ENCODE assay signal across 10 mouse cellular contexts in the genomic region with DNA sequence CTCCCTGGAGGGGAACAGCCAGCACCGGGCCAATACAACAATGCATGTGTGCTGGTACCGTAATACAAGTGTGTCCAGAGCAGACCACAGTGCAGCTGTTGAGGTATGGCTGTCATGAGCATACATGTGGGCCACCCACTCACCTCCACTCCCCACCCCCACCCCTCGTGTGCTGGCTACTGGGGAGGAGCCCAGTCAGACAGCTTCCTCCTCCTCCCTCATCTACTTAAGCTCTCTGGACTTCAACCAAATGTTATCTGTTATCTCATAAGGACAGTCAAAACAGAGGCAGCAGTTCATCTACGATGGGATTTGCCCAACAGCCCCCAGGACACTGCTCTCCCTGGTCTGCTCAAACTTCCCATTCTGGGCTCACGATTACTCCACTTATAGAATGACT. TPM values are rescaled to one million over a fixed set of nuclear protein-coding genes. Genes with fewer than 3 reads are reported as not detected.
DNase-seq lines count a peak whose midpoint lies in the region; ATAC-seq and TF ChIP-seq lines count a peak whose summit lies in the region.
"Had no signal": no experiment of that assay in that cellular context is flagged by ENCODE, and none has a peak within 500 bp of the region (broad histone marks: within the 10 kb centered on the region; RNA-seq: fewer than 3 reads in every experiment).

No protein-coding gene starts in this region.

- no peak for TF ChIP-seq CTCF in forebrain, postnatal 0 days (IDR thresholded peaks at IDR 0.05; ENCODE audit: low read depth)

- 90% methylated on average over 5 of the region's 5 CpGs for WGBS in hindbrain, embryonic 13.5 days
- 88% methylated on average over 5 of the region's 5 CpGs for WGBS in hindbrain, embryonic 14.5 days
- 89% methylated on average over 5 of the region's 5 CpGs for WGBS in forebrain, postnatal 0 days
- 27% methylated on average over 5 of the region's 5 CpGs for WGBS in liver, embryonic 15.5 days (ENCODE audit: insufficient replicate concordance)

- no peak overlapping the region for H3K9ac ChIP-seq in hindbrain, embryonic 13.5 days
- no peak overlapping the region for H3K9ac ChIP-seq in hindbrain, embryonic 14.5 days
- no peak overlapping the region for H3K9ac ChIP-seq in forebrain, postnatal 0 days
- H3K9ac ChIP-seq in liver, embryonic 15.5 days = no peak overlapping the region

- H3K4me1 ChIP-seq in hindbrain, embryonic 13.5 days (replicated peaks) = no peaks in the 10 kb centered on the region
- no peaks in the 10 kb centered on the region for H3K4me1 ChIP-seq in hindbrain, embryonic 14.5 days (replicated peaks; ENCODE audit: control insufficient read depth, insufficient read depth, low read length)
- H3K4me1 ChIP-seq in forebrain, postnatal 0 days (ENCODE audit: insufficient read depth) = no peaks in the 10 kb centered on the region
- H3K4me1 ChIP-seq in liver, embryonic 15.5 days (replicated peaks) = peaks cover 14% of the 10 kb centered on the region

- ATAC-seq in hindbrain, embryonic 13.5 days (ENCODE audit: low FRiP score) = peak; percentile 49
- ATAC-seq in hindbrain, embryonic 14.5 days (ENCODE audit: low FRiP score) = no peak
- ATAC-seq in forebrain, postnatal 0 days = 0 out of 2 replicates have a peak, but pooled peaks have one; percentile 8
- ATAC-seq in liver, embryonic 15.5 days (ENCODE audit: insufficient read depth) = peak; percentile 56

- H3K4me2 ChIP-seq in hindbrain, embryonic 13.5 days = no peak overlapping the region
- H3K4me2 ChIP-seq in hindbrain, embryonic 14.5 days (replicated peaks) = no peak overlapping the region
- H3K4me2 ChIP-seq in forebrain, postnatal 0 days (ENCODE audit: low read depth) = no peak overlapping the region
- H3K4me2 ChIP-seq in liver, embryonic 15.5 days = no peak overlapping the region

- H3K4me3 ChIP-seq in hindbrain, embryonic 13.5 days = no peak overlapping the region
- no peak overlapping the region for H3K4me3 ChIP-seq in hindbrain, embryonic 14.5 days (replicated peaks; ENCODE audit: low read length)
- no peak overlapping the region for H3K4me3 ChIP-seq in forebrain, postnatal 0 days (ENCODE audit: low read depth, low read length)
- H3K4me3 ChIP-seq in liver, embryonic 15.5 days (replicated peaks) = no peak overlapping the region

- H3K9me3 ChIP-seq in hindbrain, embryonic 13.5 days = no peaks in the 10 kb centered on the region
- no peaks in the 10 kb centered on the region for H3K9me3 ChIP-seq in hindbrain, embryonic 14.5 days (ENCODE audit: control insufficient read depth, low read length)
- no peaks in the 10 kb centered on the region for H3K9me3 ChIP-seq in forebrain, postnatal 0 days (ENCODE audit: low read length)
- no peaks in the 10 kb centered on the region for H3K9me3 ChIP-seq in liver, embryonic 15.5 days (replicated peaks)

- H3K27ac ChIP-seq in hindbrain, embryonic 13.5 days = no peak overlapping the region
- no peak overlapping the region for H3K27ac ChIP-seq in hindbrain, embryonic 14.5 days
- H3K27ac ChIP-seq in forebrain, postnatal 0 days (ENCODE audit: low read depth, low read length) = no peak overlapping the region
- no peak overlapping the region for H3K27ac ChIP-seq in liver, embryonic 15.5 days (replicated peaks)

- no peak for DNase-seq in hindbrain, embryonic 14.5 days (ENCODE audit: low spot score)
- DNase-seq in MEL-GATA-1-ER (ENCODE audit: extremely low read depth, low read depth) = peak; percentile 80
- DNase-seq in forebrain, postnatal 0 days = no peak
- DNase-seq in adrenal gland, postnatal 36 days = no peak
- no peak for DNase-seq in thymus, postnatal 36 days
- DNase-seq in right cerebral cortex, postnatal 10 days (ENCODE audit: low spot score in 2 of 2) = no peak
- DNase-seq: cerebellum, adult 9-10 months; gastrocnemius, postnatal 36 days had no signal

- no peaks in the 10 kb centered on the region for H3K27me3 ChIP-seq in hindbrain, embryonic 13.5 days
- no peaks in the 10 kb centered on the region for H3K27me3 ChIP-seq in hindbrain, embryonic 14.5 days (ENCODE audit: control insufficient read depth, insufficient read depth, low read length)
- H3K27me3 ChIP-seq in forebrain, postnatal 0 days (ENCODE audit: insufficient read depth, low read length) = no peaks in the 10 kb centered on the region
- H3K27me3 ChIP-seq in liver, embryonic 15.5 days = no peaks in the 10 kb centered on the region

- peaks cover 51% of the 10 kb centered on the region for H3K36me3 ChIP-seq in hindbrain, embryonic 13.5 days
- peaks cover 38% of the 10 kb centered on the region for H3K36me3 ChIP-seq in hindbrain, embryonic 14.5 days (replicated peaks; ENCODE audit: control insufficient read depth, insufficient read depth)
- peaks cover 33% of the 10 kb centered on the region for H3K36me3 ChIP-seq in forebrain, postnatal 0 days (ENCODE audit: insufficient read depth)
- peaks cover 37% of the 10 kb centered on the region for H3K36me3 ChIP-seq in liver, embryonic 15.5 days (replicated peaks)

RNA-seq across cellular contexts. Expression of gene Stk25, which starts 39.5 kb away (rescaled TPM):
- 307 and 330 TPM in 2 replicates for polyA plus RNA-seq in hindbrain, embryonic 13.5 days (2015; fragmentation: Nextera tagmentation; extraction: Ambion mirVana)
- polyA plus RNA-seq in hindbrain, embryonic 14.5 days (2014; fragmentation: Nextera tagmentation; extraction: Ambion mirVana) = 354 and 373 TPM in 2 replicates
- total RNA-seq in forebrain, postnatal 0 days (2014; rRNA removed) = 278 and 312 TPM in 2 replicates
- polyA plus RNA-seq in forebrain, postnatal 0 days (2015; fragmentation: Nextera tagmentation; extraction: Ambion mirVana) = 371 and 381 TPM in 2 replicates
- 44.7 and 51.2 TPM in 2 replicates for polyA plus RNA-seq in liver, embryonic 15.5 days (2015; fragmentation: Nextera tagmentation; extraction: Ambion mirVana)
- total RNA-seq in adrenal gland, postnatal 36 days (2021) = 100 to 1,000 TPM; 127 to 129 TPM
